Mouse (Mus musculus): Measurements from ENCODE around the gene Ppfibp2.

DNA sequence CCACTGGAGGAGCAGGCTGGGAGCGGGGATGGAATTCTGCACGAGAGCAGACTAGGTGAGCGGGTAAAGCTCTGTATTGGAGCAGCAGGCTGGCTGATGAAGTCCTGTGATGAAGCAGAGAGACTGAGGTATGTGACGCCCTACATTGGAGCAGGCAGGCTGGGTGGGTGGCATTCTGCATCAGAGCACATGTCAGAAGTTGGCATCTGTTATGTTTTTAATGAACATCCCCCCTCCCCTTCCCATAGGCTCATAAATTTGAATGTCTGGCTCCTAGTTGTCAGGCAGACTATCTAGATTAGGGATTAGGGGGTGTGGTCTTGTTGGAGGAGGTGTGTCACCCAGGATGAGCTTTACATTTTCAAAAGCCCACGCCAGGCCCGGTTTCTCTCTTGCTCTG lies 117.7 kb downstream of the Ppfibp2 start:
- no peak for TF ChIP-seq CTCF (IDR thresholded peaks at IDR 0.05; ENCODE audit: low read depth, low read length)
- no peak for TF ChIP-seq POLR2A (IDR thresholded peaks at IDR 0.05; ENCODE audit: extremely low read depth, insufficient read depth, low read length)
